Mouse (Mus musculus) urinary bladder, adult 2 months (tissue): ENCODE data around the gene Wfdc2. TPM values are rescaled to one million over a fixed set of nuclear protein-coding genes. Genes with fewer than 3 reads are reported as not detected.
A peak's percentile ranks its signal among the peaks of the same experiment; 100 is the strongest.

Experiments
- DNase-seq: peaks from one replicate; pipeline ENCODE4 v3.0.0; 2022; ENCODE audit warnings: low spot score
- polyA plus RNA-seq: library from polyadenylated mRNA; depleted of rRNA; stranded (reverse); fragments of >200 nt; gene quantifications from 2 replicates; pipeline ENCODE4 v1.2.3, GENCODE M21; 2012; rRNA removed

Wfdc2 gene
- 775 and 802 TPM in 2 replicates for polyA plus RNA-seq

DNA sequence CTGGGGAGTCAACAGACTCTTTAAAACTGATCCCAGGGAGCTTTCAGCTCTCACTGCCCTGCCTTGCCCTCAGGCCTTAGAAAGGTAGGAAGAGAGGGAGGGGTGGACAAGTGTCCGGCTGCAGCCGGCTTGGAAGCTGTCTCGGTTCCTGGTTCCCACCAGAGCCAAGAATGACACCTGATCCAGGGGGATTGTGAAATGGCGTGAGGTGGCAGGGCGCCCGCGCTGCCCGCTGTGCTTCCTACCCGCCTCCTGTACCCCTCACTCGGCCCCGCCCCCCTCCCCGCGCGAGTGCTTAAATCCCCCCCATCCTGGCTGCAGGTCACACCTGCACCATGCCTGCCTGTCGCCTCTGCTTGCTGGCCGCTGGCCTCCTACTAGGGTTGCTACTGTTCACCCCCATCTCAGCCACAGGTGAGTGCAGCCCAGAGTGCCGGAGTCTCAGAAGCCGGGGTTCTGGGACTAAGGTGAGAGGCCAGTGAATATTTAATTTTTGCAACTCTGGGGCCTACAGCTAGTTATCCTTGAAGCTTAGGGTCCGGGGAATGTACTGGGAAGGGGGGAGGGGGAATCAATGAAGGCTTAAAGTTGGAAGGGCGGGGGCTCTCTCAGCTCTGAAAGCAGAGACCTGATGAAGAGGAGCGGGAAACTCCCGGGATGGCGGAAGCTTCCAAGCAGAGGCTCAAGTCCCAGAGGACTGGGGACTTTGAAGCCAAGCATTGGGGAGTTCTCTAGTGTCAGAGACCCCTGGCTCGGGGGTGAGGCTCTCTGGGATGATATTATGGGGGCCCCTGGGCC, at the start of gene Wfdc2:
Gene Wfdc2 (plus strand): TSS at position 23 of the 798 bp plus-strand sequence.
- DNase-seq = peak; percentile 57

DNA sequence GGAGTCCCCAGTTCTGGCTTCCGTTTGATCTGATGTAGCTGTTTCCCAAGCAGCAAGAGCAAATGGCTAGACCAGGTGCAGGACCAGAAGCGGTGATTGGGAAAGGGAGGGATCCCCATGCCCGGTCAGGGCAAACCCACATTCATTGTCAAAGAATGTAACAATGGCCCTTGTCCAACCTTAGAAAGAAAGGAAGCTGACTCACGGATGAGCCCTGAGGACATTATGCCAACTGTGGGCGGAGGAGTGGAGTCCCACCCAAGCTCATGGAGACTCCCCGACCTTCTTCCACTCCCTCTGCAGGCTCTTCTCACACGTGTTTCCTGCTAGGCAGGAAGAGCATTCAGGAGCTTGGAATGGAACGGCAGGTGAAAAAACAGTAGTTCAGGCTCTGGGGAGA, 48.8 kb upstream of the Wfdc2 start:
- DNase-seq = no peak

DNA sequence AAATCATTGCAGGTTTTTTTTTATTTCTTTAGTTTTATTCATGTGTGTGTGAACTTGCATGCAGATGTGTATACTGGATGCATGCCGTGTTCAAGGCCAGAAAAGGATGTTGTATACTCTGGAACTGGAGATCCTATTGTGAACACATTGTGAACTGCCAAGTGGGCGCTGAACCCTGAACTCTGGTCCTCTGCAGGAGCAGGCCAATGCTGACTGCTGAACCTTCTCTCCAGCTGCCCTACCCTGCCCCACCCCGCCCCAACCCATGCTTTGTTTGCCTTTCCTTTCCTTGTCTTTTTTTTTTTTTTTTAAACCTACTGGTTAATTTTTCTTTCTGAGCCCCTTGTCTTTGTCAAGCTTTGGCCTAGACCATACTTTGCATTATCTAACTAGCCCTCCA, 47.3 kb upstream of the Wfdc2 start:
- DNase-seq = no peak

- DNase-seq = no peak
Observed at GRCm38 (mm10) chr2:164515897-164516296, 46.3 kb upstream of the Wfdc2 start.

DNA sequence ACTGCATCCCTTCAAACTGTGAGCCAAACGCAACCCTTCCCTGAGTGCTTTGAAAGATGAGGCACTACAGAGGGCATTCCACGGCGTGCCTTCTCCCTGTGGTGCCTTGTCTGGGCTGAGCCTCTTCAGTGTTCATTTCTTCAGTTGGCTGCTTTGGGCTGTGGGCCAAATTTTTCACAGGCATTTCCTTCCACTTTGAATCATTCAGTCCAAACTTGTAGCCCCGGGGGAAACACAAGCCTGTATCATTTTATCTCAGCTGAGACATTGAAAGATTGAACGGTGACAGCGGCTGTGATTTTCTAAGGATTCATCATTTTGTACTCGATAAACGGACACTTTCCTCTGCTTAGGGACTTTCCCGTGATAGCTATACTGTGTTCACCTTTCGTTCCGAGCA, 45.6 kb upstream of the Wfdc2 start:
- no peak for DNase-seq

DNA sequence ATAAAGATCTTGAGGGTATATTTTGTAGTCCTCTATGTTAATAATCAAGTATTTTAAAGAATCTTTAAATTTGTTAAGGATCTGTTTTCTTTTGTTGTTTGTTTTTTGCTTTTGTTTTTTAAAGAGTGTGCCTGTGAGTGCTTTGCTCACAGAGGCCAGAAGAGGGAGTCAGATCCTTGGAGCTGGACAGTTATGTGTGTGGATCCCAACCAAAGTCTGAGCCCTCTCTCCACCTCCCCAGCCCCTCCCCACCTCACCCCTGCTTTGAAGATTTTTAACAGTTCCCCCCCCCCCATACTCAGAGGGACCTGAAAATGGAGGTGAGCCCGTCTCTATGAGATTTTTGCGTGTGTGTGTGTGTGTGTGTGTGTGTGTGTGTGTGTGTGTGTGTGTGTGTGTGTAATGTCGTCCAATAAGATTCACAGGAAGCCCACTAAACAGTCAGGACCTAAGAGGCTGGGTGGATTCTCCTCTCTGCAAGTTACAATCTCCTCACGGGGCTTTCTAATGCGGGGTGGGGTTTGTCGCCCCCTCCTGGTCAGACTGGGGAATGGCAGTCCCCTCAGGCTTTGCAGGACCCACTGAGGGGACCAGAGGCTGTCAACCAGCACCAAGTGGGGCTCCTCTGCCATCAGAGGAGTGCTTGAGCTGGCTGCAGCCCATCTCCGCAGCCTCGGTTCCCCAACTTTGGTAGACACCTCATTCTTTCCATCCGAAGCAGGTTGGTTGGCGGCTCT, 44.6 kb upstream of the Wfdc2 start:
- DNase-seq = peak; percentile 54

GRCm38 (mm10) chr2:164518266-164519170, 43.7 kb upstream of the Wfdc2 start:
- no peak for DNase-seq

GRCm38 (mm10) chr2:164519171-164519526, 43.1 kb upstream of the Wfdc2 start:
- DNase-seq = no peak

DNA sequence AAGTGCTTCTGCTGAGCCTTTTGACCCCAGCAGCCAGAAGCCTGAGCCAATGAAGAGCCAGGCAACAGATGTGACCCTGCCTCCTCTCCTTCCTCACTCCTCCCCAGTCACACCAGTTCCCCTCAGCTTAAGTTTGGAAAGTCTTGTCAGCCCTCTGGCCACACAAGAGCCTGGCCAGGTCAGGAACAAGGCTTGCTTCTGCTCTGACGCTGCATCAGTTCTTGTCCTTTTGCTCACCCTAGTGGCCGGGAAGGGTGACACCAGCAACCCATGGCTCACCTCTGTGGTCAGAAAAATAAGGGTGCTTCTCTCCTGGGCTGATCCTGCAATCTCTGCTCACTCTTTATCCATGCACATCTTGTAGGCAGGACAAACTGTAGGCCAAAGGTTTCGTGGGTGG, 41.4 kb upstream of the Wfdc2 start:
- no peak for DNase-seq

GRCm38 (mm10) chr2:164521841-164522240, 40.4 kb upstream of the Wfdc2 start:
- DNase-seq = no peak

- DNase-seq = no peak
Observed at GRCm38 (mm10) chr2:164522280-164522679, 39.9 kb upstream of the Wfdc2 start.

DNA sequence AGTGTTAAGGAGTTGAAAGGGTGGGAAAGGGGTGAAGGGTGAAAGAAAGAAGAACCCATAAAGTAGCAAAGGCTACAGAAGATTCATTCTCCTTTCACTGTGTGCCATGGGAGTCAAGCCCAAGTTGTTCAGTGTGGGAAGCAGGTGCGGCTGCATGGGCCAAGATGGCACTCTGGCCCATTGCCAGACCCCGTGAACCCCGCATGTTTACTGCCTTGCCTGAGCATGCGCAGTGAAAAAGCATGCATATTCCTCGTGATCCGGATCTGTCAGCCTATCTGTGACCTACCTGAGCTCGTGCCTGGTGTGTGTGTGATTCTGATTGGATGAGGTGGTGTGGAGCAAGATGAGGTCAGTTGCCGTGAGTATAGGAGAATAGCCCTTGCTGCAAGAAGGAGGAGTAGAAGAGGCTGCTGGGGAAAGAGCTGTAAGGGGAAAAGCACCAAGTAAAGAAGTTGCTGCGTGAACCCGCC, 38.9 kb upstream of the Wfdc2 start:
- no peak for DNase-seq

GRCm38 (mm10) chr2:164528557-164528956, 33.7 kb upstream of the Wfdc2 start:
- DNase-seq = no peak

DNA sequence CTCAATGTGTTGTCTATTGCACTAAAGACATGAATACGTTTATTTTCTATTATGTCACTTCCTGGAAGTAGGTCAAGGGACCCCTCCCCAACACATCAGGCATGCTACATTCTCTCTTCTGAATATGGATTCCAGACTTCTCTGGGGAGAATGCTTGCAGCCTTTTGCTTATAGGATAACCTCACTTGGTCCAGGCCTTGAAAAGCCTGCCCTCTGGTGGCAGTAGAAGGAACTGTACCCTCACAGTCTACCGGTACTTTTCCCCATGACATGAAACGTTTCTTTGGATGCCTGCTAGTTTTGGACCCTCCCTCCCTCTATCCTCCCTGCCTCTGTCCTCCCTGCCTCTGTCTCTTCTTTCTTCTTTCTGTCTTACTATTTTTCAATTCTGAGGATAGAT, 31.0 kb upstream of the Wfdc2 start:
- DNase-seq = peak; percentile 53

- no peak for DNase-seq
Observed at GRCm38 (mm10) chr2:164534315-164534714, 27.9 kb upstream of the Wfdc2 start.

- no peak for DNase-seq
Observed at GRCm38 (mm10) chr2:164537003-164537402, 25.2 kb upstream of the Wfdc2 start.

GRCm38 (mm10) chr2:164540652-164541427, 21.4 kb upstream of the Wfdc2 start:
- no peak for DNase-seq

DNA sequence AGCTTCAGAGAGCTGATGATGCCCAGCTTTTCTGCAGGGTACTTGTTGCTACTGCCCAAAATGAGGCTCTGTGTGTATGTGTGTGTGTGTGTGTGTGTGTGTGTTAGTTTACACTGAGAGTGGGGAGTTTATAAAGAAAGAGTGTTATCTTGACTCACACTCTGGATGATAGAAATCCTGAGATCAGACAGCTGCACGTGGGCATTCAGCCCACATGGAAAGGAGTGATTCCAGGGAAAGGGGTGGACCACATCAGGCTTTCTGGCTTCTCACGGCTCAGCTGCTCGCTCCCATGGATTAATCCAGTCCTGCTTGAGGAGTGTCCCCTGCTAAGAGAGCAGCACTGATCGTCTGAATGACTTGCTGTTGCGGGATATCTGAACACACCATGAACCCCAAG, 20.1 kb upstream of the Wfdc2 start:
- DNase-seq = no peak

GRCm38 (mm10) chr2:164542598-164542997, 19.6 kb upstream of the Wfdc2 start:
- DNase-seq = no peak

GRCm38 (mm10) chr2:164543745-164544144, 18.5 kb upstream of the Wfdc2 start:
- DNase-seq = no peak

- no peak for DNase-seq
Observed at GRCm38 (mm10) chr2:164544454-164545097, 17.6 kb upstream of the Wfdc2 start.
